Mouse (Mus musculus): ENCODE results near the gene Zfp770. TPM values are rescaled to one million over a fixed set of nuclear protein-coding genes. Genes with fewer than 3 reads are reported as not detected.

The Zfp770 gene
- polyA plus RNA-seq, 1 experiment from 2014 or later: 8.9 TPM

GRCm38 (mm10) chr2:114156639-114157038 is 44.6 kb downstream of the Zfp770 start:
- no peak overlapping the region for H3K9ac ChIP-seq (replicated peaks; ENCODE audit: low read depth, low read length)
- WGBS: 94% methylated on average over 1 of the region's 1 CpGs
- H3K36me3 ChIP-seq (ENCODE audit: control insufficient read depth, insufficient read depth, low read length): peaks cover 52% of the 10 kb centered on the region
- H3K4me2 ChIP-seq (replicated peaks; ENCODE audit: low read depth, low read length): no peak overlapping the region
- H3K4me1 ChIP-seq (ENCODE audit: control insufficient read depth, insufficient read depth, low read length): no peaks in the 10 kb centered on the region
- no peaks in the 10 kb centered on the region for H3K27me3 ChIP-seq (ENCODE audit: control insufficient read depth, insufficient read depth, low read length)
- H3K9me3 ChIP-seq (ENCODE audit: control insufficient read depth, low read depth, low read length): no peaks in the 10 kb centered on the region
- no peak overlapping the region for H3K27ac ChIP-seq (ENCODE audit: low read length)
- H3K4me3 ChIP-seq (ENCODE audit: low read depth, low read length): no peak overlapping the region
- no peak for ATAC-seq (ENCODE audit: insufficient number of reproducible peaks, insufficient read depth, low FRiP score, low read depth)

GRCm38 (mm10) chr2:114153247-114153646 is 48.0 kb downstream of the Zfp770 start:
- Histone ChIP-seq H3K4me1 (ENCODE audit: control insufficient read depth, insufficient read depth, low read length) (no peaks in the 10 kb centered on the region), H3K9me3 (ENCODE audit: control insufficient read depth, low read depth, low read length) (no peaks in the 10 kb centered on the region), H3K9ac (replicated peaks; ENCODE audit: low read depth, low read length) (no peak overlapping the region), H3K4me2 (replicated peaks; ENCODE audit: low read depth, low read length) (no peak overlapping the region), H3K27me3 (ENCODE audit: control insufficient read depth, insufficient read depth, low read length) (no peaks in the 10 kb centered on the region), H3K4me3 (ENCODE audit: low read depth, low read length) (no peak overlapping the region), H3K27ac (ENCODE audit: low read length) (no peak overlapping the region), H3K36me3 (ENCODE audit: control insufficient read depth, insufficient read depth, low read length) (peaks cover 63% of the 10 kb centered on the region)
- ATAC-seq (ENCODE audit: insufficient number of reproducible peaks, insufficient read depth, low FRiP score, low read depth): no peak
- WGBS: 90% methylated on average over 6 of the region's 6 CpGs

GRCm38 (mm10) chr2:114146864-114147458 is 54.3 kb downstream of the Zfp770 start:
- Histone ChIP-seq H3K9ac (replicated peaks; ENCODE audit: low read depth, low read length) (no peak overlapping the region), H3K4me3 (ENCODE audit: low read depth, low read length) (no peak overlapping the region), H3K9me3 (ENCODE audit: control insufficient read depth, low read depth, low read length) (no peaks in the 10 kb centered on the region), H3K36me3 (ENCODE audit: control insufficient read depth, insufficient read depth, low read length) (peaks cover 68% of the 10 kb centered on the region), H3K4me2 (replicated peaks; ENCODE audit: low read depth, low read length) (no peak overlapping the region), H3K27ac (ENCODE audit: low read length) (no peak overlapping the region), H3K27me3 (ENCODE audit: control insufficient read depth, insufficient read depth, low read length) (no peaks in the 10 kb centered on the region), H3K4me1 (ENCODE audit: control insufficient read depth, insufficient read depth, low read length) (no peaks in the 10 kb centered on the region)
- no peak for ATAC-seq (ENCODE audit: insufficient number of reproducible peaks, insufficient read depth, low FRiP score, low read depth)
- WGBS: 89% methylated on average over 15 of the region's 15 CpGs

- peaks cover 74% of the 10 kb centered on the region for H3K36me3 ChIP-seq (ENCODE audit: control insufficient read depth, insufficient read depth, low read length)
- no peak overlapping the region for H3K4me2 ChIP-seq (replicated peaks; ENCODE audit: low read depth, low read length)
- no peak overlapping the region for H3K4me3 ChIP-seq (ENCODE audit: low read depth, low read length)
- no peaks in the 10 kb centered on the region for H3K27me3 ChIP-seq (ENCODE audit: control insufficient read depth, insufficient read depth, low read length)
- no peak overlapping the region for H3K27ac ChIP-seq (ENCODE audit: low read length)
- H3K9ac ChIP-seq (replicated peaks; ENCODE audit: low read depth, low read length): no peak overlapping the region
- ATAC-seq (ENCODE audit: insufficient number of reproducible peaks, insufficient read depth, low FRiP score, low read depth): no peak
- WGBS: 74% methylated on average over 6 of the region's 6 CpGs
- no peaks in the 10 kb centered on the region for H3K9me3 ChIP-seq (ENCODE audit: control insufficient read depth, low read depth, low read length)
- H3K4me1 ChIP-seq (ENCODE audit: control insufficient read depth, insufficient read depth, low read length): no peaks in the 10 kb centered on the region
These were observed 55.9 kb downstream of the Zfp770 start for GRCm38 (mm10) chr2:114145315-114145801.

- Histone ChIP-seq H3K27me3 (ENCODE audit: control insufficient read depth, insufficient read depth, low read length) (no peaks in the 10 kb centered on the region), H3K9ac (replicated peaks; ENCODE audit: low read depth, low read length) (no peak overlapping the region), H3K9me3 (ENCODE audit: control insufficient read depth, low read depth, low read length) (no peaks in the 10 kb centered on the region), H3K4me2 (replicated peaks; ENCODE audit: low read depth, low read length) (no peak overlapping the region), H3K4me1 (ENCODE audit: control insufficient read depth, insufficient read depth, low read length) (no peaks in the 10 kb centered on the region), H3K27ac (ENCODE audit: low read length) (no peak overlapping the region), H3K4me3 (ENCODE audit: low read depth, low read length) (no peak overlapping the region), H3K36me3 (ENCODE audit: control insufficient read depth, insufficient read depth, low read length) (peaks cover 72% of the 10 kb centered on the region)
- no peak for ATAC-seq (ENCODE audit: insufficient number of reproducible peaks, insufficient read depth, low FRiP score, low read depth)
- WGBS: 91% methylated on average over 5 of the region's 5 CpGs
These were observed 56.4 kb downstream of the Zfp770 start for GRCm38 (mm10) chr2:114144915-114145314.

GRCm38 (mm10) chr2:114143842-114144241 is 57.4 kb downstream of the Zfp770 start:
- WGBS: 93% methylated on average over 6 of the region's 6 CpGs
- Histone ChIP-seq H3K36me3 (ENCODE audit: control insufficient read depth, insufficient read depth, low read length) (peaks cover 69% of the 10 kb centered on the region), H3K9me3 (ENCODE audit: control insufficient read depth, low read depth, low read length) (no peaks in the 10 kb centered on the region), H3K4me2 (replicated peaks; ENCODE audit: low read depth, low read length) (no peak overlapping the region), H3K27ac (ENCODE audit: low read length) (no peak overlapping the region), H3K4me3 (ENCODE audit: low read depth, low read length) (no peak overlapping the region), H3K9ac (replicated peaks; ENCODE audit: low read depth, low read length) (no peak overlapping the region), H3K27me3 (ENCODE audit: control insufficient read depth, insufficient read depth, low read length) (no peaks in the 10 kb centered on the region), H3K4me1 (ENCODE audit: control insufficient read depth, insufficient read depth, low read length) (no peaks in the 10 kb centered on the region)
- ATAC-seq (ENCODE audit: insufficient number of reproducible peaks, insufficient read depth, low FRiP score, low read depth): no peak

Small RNAs within 50 kb of the gene (microRNA-seq; reads per million reads assigned to microRNA genes)
- not detected for gene Mir7002

Other genes with a start within 250 kb of the Zfp770 start
- 0.62 and 1.1 TPM in 2 replicates for gene Gjd2, start 187.8 kb downstream of the Zfp770 start, polyA plus RNA-seq (2014; fragmentation: Nextera tagmentation; extraction: Ambion mirVana)
- gene Actc1, start 147.9 kb downstream of the Zfp770 start, polyA plus RNA-seq (2014; fragmentation: Nextera tagmentation; extraction: Ambion mirVana): 43.6 and 50.3 TPM in 2 replicates
- 54.1 and 59.0 TPM in 2 replicates for gene Aqr, start 14.4 kb downstream of the Zfp770 start, polyA plus RNA-seq (2014; fragmentation: Nextera tagmentation; extraction: Ambion mirVana)

Measured in stomach, embryonic 14.5 days (tissue).